Mouse (Mus musculus) lung, postnatal 0 days (tissue): Measurements from ENCODE around the gene Syngap1. TPM values are rescaled to one million over a fixed set of nuclear protein-coding genes. Genes with fewer than 3 reads are reported as not detected.
A peak's percentile ranks its signal among the peaks of the same experiment; 100 is the strongest.
"Not testable (repeated sequence)": the region's sequence is repeated elsewhere in the genome, so short reads cannot be mapped to it uniquely, and the experiment has no call there.

Source experiments
- ATAC-seq: fragments of 200-750 bp; cut with Nextera tagmentation; 2 replicates; pipeline ENCODE4 v1.8.0; 2017; ENCODE audit warnings: moderate library complexity
- DNase-seq: peaks from one replicate; pipeline ENCODE4 v3.0.0-alpha.2; 2016; ENCODE audit warnings: low spot score
- H3K27ac ChIP-seq: fragments of 300-500 bp; sonication (generic); 2 replicates; pipeline ENCODE4 v1.5.1; 2014; ENCODE audit warnings: antibody characterized with exemption, mild to moderate bottlenecking, low read length, mixed read lengths
- H3K27me3 ChIP-seq: fragments of 300-500 bp; sonication (generic); replicated peaks from 2 replicates; pipeline ENCODE4 v1.6.1; 2014; ENCODE audit warnings: low read length, mixed read lengths; ENCODE audit not compliant: insufficient read depth
- H3K36me3 ChIP-seq: fragments of 300-500 bp; sonication (generic); 2 replicates; pipeline ENCODE4 v1.6.1; 2014; ENCODE audit warnings: low read length, mixed read lengths; ENCODE audit not compliant: insufficient read depth
- H3K4me1 ChIP-seq: fragments of 300-500 bp; sonication (generic); 2 replicates; pipeline ENCODE4 v1.6.1; 2014; ENCODE audit warnings: antibody characterized with exemption, low read depth, low read length, mixed read lengths; ENCODE audit not compliant: insufficient read depth
- H3K4me2 ChIP-seq: fragments of 300-500 bp; sonication (generic); replicated peaks from 2 replicates; pipeline ENCODE4 v1.6.1; 2014; ENCODE audit warnings: low read depth, mild to moderate bottlenecking, low read length, moderate library complexity, mixed read lengths
- H3K4me3 ChIP-seq: fragments of 300-500 bp; sonication (generic); 2 replicates; pipeline ENCODE4 v1.5.1; 2014; ENCODE audit warnings: low read depth, low read length
- H3K9ac ChIP-seq: fragments of 300-500 bp; sonication (generic); replicated peaks from 2 replicates; pipeline ENCODE4 v1.6.1; 2014; ENCODE audit warnings: low read depth, mild to moderate bottlenecking
- H3K9me3 ChIP-seq: fragments of 300-500 bp; sonication (generic); 2 replicates; pipeline ENCODE4 v1.6.1; 2016; ENCODE audit warnings: low read length, mixed read lengths
- CTCF ChIP-seq: IDR thresholded peaks from 2 replicates; pipeline ENCODE4 v1.5.1; 2016; ENCODE audit warnings: antibody characterized with exemption, mild to moderate bottlenecking
- EP300 ChIP-seq: IDR thresholded peaks from 2 replicates; pipeline ENCODE4 v1.6.1; 2016; ENCODE audit warnings: antibody characterized with exemption, mild to moderate bottlenecking, control low read depth
- whole genome bisulfite sequencing: fragments of 180-500 bp; shearing (Covaris S2); extraction: QIAGEN DNeasy Blood & Tissue Kit; methylation state at CpG from one replicate; pipeline ENCODE4 v1.1.7; 2014; 5-methylcytosine and 5-hydroxymethylcytosine counted together
- polyA plus RNA-seq: library from polyadenylated mRNA; unstranded; fragments of >200 nt; fragmentation: Nextera tagmentation; extraction: Ambion mirVana; gene quantifications from 2 replicates; pipeline ENCODE4 v1.2.1, GENCODE M21; 2015

Gene Syngap1
- polyA plus RNA-seq, 1 experiment from 2014 or later: 1.0 TPM

DNA sequence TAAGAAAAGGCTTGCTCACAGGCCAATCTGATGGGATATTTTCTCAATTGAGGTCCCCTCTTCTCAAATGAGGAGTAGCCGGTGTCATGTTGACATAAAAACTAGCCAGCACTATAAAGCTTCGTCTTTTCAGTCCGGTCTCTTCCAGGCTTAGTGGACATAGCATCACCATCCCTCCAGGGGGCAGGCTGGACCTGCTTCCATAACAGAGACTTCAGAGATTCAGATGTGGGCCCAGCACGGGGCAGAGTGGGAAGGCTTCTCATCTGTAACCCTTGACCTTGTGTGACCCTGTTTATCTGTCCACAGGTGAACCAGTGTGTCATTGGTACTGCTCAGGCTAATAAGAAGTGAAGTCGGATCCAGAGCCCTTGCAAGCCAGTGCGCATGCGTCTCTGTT, 9.3 kb upstream of the Syngap1 start:
- H3K27ac ChIP-seq: peak overlapping the region; percentile 85; the same call in 1 of the 2 replicates
- not testable (repeated sequence) for H3K4me2 ChIP-seq, H3K27me3 ChIP-seq, H3K4me1 ChIP-seq, H3K9me3 ChIP-seq, H3K4me3 ChIP-seq, H3K36me3 ChIP-seq, ATAC-seq, H3K9ac ChIP-seq
- peak; percentile 78 for TF ChIP-seq CTCF
- WGBS: 56% methylated on average over 7 of the region's 7 CpGs
- DNase-seq: peak; percentile 60

DNA sequence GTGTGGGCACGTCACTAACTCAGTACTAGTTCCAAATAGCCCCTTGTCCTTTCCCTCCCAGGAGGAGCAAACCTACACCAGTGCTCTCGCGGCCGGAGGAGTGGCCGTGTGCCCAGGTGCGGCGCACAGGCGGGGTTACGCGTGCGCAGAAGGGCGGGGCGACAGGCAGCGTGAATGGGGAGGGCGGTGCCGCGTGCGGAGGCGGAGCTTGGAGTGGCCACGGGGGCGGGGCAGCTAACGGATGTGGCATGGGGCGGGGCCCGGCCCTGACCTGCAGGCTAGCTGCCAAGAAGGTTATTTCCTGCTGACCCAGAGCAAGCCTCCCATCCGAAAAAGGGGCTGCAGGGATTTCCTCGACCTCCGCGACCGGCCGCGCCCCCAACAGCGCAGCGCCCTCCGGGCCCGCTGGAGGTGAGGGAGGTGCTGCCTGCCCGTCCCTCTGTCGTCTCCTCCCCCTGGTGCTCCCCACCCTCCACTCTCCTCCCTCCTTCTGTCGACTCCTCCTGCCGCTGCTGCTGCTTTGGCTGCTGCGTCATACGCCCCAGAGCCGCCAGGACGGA, 8.1 kb upstream of the Syngap1 start, which contains the start of gene Phf1:
Gene Phf1, plus strand, starts transcription at position 214 of the 560 bp plus-strand sequence.
- Histone ChIP-seq H3K4me3 (peak within 1 kb of the TSS; percentile 85), H3K9ac (peak within 1 kb of the TSS; percentile 84), H3K9me3 (no peaks in the 10 kb centered on the region), H3K4me2 (peak within 1 kb of the TSS; percentile 96), H3K27ac (peak within 1 kb of the TSS; percentile 85), H3K36me3 (no peaks in the 10 kb centered on the region), H3K27me3 (no peaks in the 10 kb centered on the region), H3K4me1 (peaks cover 11% of the 10 kb centered on the region)
- ATAC-seq: peak; percentile 91
- TF ChIP-seq EP300 (no peak), CTCF (peak; percentile 14; the same call in 1 of the 2 replicates)
- peak; percentile 96 for DNase-seq
- under 1% methylated on average over 36 of the region's 43 CpGs for WGBS

DNA sequence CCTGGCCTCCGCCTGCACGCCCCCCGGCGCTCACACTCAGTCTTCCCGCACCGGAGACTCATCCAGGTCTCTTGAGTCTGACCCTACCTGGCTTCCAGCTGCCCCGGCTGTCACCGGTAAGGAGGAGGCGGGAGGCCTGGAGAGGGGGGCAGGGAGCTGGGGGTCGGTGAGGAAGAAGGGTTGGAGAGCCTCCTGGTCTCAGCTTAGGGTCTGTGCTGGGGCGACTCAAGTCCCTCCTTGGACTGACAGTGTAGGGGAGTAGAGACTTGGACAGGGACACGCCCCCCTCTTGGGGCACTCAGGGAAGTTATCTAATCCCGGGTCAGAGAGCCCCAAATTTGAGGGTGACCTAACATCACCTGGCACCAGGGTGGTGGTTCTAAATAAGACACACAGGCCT, 7.6 kb upstream of the Syngap1 start:
- Histone ChIP-seq H3K27me3 (no peaks in the 10 kb centered on the region), H3K9me3 (no peaks in the 10 kb centered on the region), H3K4me2 (peak overlapping the region; percentile 96), H3K27ac (peak overlapping the region; percentile 85), H3K4me1 (peaks cover 16% of the 10 kb centered on the region), H3K36me3 (no peaks in the 10 kb centered on the region), H3K9ac (peak overlapping the region; percentile 84), H3K4me3 (peak overlapping the region; percentile 85)
- peak; percentile 46 for DNase-seq
- TF ChIP-seq EP300 (no peak), CTCF (no peak)
- WGBS: 6% methylated on average over 13 of the region's 13 CpGs
- peak; percentile 3; the same call in 1 of the 2 replicates for ATAC-seq

DNA sequence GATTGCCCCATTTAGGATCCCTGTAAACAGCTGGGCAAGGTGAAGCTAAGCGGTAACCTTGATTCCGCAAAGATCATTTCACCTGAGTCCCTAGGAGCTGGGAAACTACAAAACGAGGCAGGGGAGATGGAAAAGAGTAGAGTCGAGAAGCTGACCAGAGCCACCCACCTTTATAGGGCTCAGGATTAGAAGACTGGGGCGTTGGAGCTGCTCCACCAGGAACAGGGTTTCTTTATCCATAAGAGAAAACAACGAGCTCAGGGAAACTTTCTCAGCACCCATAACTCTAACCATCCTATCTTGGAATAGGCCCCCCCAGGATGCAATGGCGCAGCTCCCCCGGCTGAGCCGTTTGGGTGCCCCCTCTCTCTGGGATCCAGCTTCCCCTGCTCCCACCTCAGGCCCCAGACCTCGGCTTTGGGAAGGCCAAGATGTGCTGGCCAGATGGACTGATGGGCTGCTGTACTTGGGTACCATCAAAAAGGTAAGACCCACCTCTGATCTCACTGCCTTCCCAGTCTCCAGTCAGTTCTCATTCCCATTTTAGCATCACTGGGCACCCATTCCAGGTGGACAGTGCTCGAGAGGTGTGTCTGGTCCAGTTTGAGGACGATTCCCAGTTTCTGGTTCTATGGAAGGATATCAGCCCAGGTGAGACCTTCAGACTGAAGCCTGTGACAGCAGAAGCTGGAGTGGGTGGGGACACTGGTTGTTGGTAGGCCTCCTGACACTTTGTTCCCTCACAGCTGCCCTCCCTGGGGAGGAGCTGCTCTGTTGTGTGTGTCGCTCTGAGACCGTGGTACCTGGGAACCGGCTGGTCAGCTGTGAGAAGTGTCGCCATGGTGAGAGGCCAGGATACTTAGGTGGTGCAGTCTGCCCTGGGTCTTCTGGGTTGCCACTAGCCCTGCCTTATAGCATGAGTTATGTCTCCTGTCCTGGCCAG, 6.9 kb upstream of the Syngap1 start:
- peaks cover 21% of the 10 kb centered on the region for H3K4me1 ChIP-seq
- TF ChIP-seq CTCF: no peak
- no peak for TF ChIP-seq EP300
- 80% methylated on average over 16 of the region's 16 CpGs for WGBS
- H3K4me3 ChIP-seq: peak overlapping the region; percentile 85; the same call in 1 of the 2 replicates
- H3K9me3 ChIP-seq: no peaks in the 10 kb centered on the region
- DNase-seq (no peak), ATAC-seq (no peak)
- no peak overlapping the region for H3K27ac ChIP-seq
- peak overlapping the region; percentile 96 for H3K4me2 ChIP-seq
- H3K27me3 ChIP-seq: no peaks in the 10 kb centered on the region
- no peaks in the 10 kb centered on the region for H3K36me3 ChIP-seq
- H3K9ac ChIP-seq: no peak overlapping the region; the same call in 1 of the 2 replicates

DNA sequence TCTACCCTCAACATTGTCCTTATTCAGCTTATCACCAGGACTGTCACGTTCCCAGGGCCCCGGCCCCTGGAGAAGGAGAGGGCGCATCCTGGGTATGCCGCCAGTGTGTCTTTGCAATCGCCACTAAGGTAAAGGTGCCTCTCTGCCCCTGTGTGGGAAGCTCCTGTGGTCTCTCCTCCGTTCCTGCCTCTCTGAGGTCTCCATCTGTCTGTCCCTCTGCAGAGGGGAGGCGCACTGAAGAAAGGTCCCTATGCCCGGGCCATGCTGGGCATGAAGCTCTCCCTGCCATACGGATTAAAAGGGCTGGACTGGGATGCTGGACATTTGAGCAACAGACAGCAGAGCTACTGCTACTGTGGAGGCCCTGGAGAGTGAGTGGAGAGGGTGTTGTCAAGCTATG, 6.0 kb upstream of the Syngap1 start:
- H3K36me3 ChIP-seq: no peaks in the 10 kb centered on the region
- TF ChIP-seq EP300 (no peak), CTCF (no peak)
- H3K27me3 ChIP-seq: no peaks in the 10 kb centered on the region
- no peak for ATAC-seq
- DNase-seq: no peak
- peaks cover 24% of the 10 kb centered on the region for H3K4me1 ChIP-seq
- H3K27ac ChIP-seq: no peak overlapping the region
- H3K4me2 ChIP-seq: no peak overlapping the region
- no peak overlapping the region for H3K9ac ChIP-seq
- no peak overlapping the region for H3K4me3 ChIP-seq
- H3K9me3 ChIP-seq: no peaks in the 10 kb centered on the region
- WGBS: 85% methylated on average over 9 of the region's 9 CpGs

DNA sequence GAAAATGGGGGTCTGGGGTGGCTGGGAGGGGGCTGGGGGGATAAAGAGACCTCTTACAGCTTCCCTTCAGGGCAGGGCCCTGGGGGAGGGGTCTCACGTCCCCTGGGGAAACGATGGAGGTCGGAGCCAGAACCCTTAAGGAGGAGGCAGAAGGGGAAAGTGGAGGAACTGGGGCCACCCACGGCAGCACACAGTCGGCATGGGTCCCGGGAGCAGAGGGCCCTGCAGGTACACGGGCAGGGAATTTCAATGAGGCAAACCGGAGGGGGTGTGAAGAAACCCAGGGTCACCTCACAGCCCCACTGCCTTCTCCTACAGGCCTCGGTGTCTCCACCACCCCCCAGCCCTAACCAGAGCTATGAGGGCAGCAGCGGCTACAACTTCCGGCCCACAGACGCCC, 4.6 kb upstream of the Syngap1 start:
- H3K4me1 ChIP-seq: peaks cover 34% of the 10 kb centered on the region
- 76% methylated on average over 12 of the region's 12 CpGs for WGBS
- no peak overlapping the region for H3K4me2 ChIP-seq
- ATAC-seq (no peak), DNase-seq (no peak)
- no peak overlapping the region for H3K9ac ChIP-seq
- no peaks in the 10 kb centered on the region for H3K27me3 ChIP-seq
- no peak overlapping the region for H3K27ac ChIP-seq
- H3K9me3 ChIP-seq: no peaks in the 10 kb centered on the region
- no peak for TF ChIP-seq CTCF
- no peak for TF ChIP-seq EP300
- H3K4me3 ChIP-seq: no peak overlapping the region
- no peaks in the 10 kb centered on the region for H3K36me3 ChIP-seq
